Mouse (Mus musculus) G1E (cell line): ENCODE data around the gene Pou2f2. TPM values are rescaled to one million over a fixed set of nuclear protein-coding genes. Genes with fewer than 3 reads are reported as not detected.

Source experiments
- ATAC-seq: 2 replicates; pipeline ENCODE4 v1.8.0; 2016; ENCODE audit warnings: mild to moderate bottlenecking; ENCODE audit not compliant: insufficient number of reproducible peaks, poor library complexity, low FRiP score, severe bottlenecking; ENCODE audit errors: extremely low read depth
- DNase-seq: peaks from one replicate; pipeline ENCODE4 v3.0.0; 2012; ENCODE audit warnings: low spot score
- H3K27me3 ChIP-seq: 2 replicates; pipeline ENCODE4 v1.6.1; 2012; ENCODE audit warnings: mild to moderate bottlenecking, low read length, inconsistent platforms; ENCODE audit not compliant: insufficient read depth
- H3K36me3 ChIP-seq: replicated peaks from 2 replicates; pipeline ENCODE3; 2012; ENCODE audit warnings: mild to moderate bottlenecking, inconsistent platforms
- H3K4me1 ChIP-seq: 2 replicates; pipeline ENCODE4 v1.6.1; 2012; ENCODE audit warnings: low read depth, low read length, inconsistent platforms, mixed read lengths; ENCODE audit not compliant: insufficient read depth
- H3K4me3 ChIP-seq: 2 replicates; pipeline ENCODE4 v1.5.1; 2012; ENCODE audit warnings: low read depth, mild to moderate bottlenecking, inconsistent platforms, low read length, moderate library complexity, mixed read lengths
- H3K9me3 ChIP-seq: replicated peaks from 2 replicates; pipeline ENCODE4 v1.6.1; 2012; ENCODE audit warnings: inconsistent platforms
- CTCF ChIP-seq: IDR thresholded peaks from 2 replicates; pipeline ENCODE4 v1.5.1; 2012; ENCODE audit warnings: low read depth, low read length, inconsistent platforms, mixed read lengths
- GATA1 ChIP-seq: IDR thresholded peaks from 2 replicates; pipeline ENCODE4 v1.6.1; 2012; ENCODE audit warnings: borderline replicate concordance, low read length, inconsistent platforms, mixed read lengths
- GATA2 ChIP-seq: IDR thresholded peaks from 2 replicates; pipeline ENCODE4 v1.6.1; 2012; ENCODE audit warnings: low read depth, low read length, inconsistent platforms, borderline replicate concordance
- POLR2AphosphoS5 ChIP-seq: IDR thresholded peaks from 2 replicates; pipeline ENCODE4 v1.6.1; 2012; ENCODE audit warnings: low read depth, low read length, inconsistent platforms; ENCODE audit not compliant: insufficient replicate concordance
- TAL1 ChIP-seq: conservative IDR thresholded peaks from 2 replicates; pipeline ENCODE4 v1.6.1; 2012; ENCODE audit warnings: low read depth, low read length, inconsistent platforms, mixed read lengths
- polyA plus RNA-seq: library from polyadenylated mRNA; stranded (reverse); fragments of >175 nt; gene quantifications from 2 replicates; pipeline ENCODE4 v1.2.3, GENCODE M21; 2012
- total RNA-seq, 2 experiments: library from RNA; stranded (forward) in 1 of 2; stranded (reverse) in 1 of 2; fragments of 200-1000 nt in 1 of 2; fragments of >200 nt in 1 of 2; fragmentation: Nextera tagmentation in 1 of 2; gene quantifications; 2 replicates each; pipeline ENCODE4 v1.2.3; 2014 to 2017

Gene Pou2f2
- total and polyA plus RNA-seq, 3 experiments: 0.16 to 0.59 (median 0.38) TPM

- TF ChIP-seq CTCF (no peak), GATA1 (no peak), TAL1 (no peak), GATA2 (no peak), POLR2AphosphoS5 (no peak)
- Histone ChIP-seq H3K4me3 (no peak overlapping the region), H3K9me3 (no peaks in the 10 kb centered on the region), H3K4me1 (no peaks in the 10 kb centered on the region; the same call in 1 of the 2 replicates), H3K27me3 (peaks cover 21% of the 10 kb centered on the region), H3K36me3 (no peaks in the 10 kb centered on the region)
- ATAC-seq: no peak
- no peak for DNase-seq
Observed at GRCm38 (mm10) chr7:25195148-25195547, 15.6 kb upstream of the Pou2f2 start.

- TF ChIP-seq TAL1: no peak
- TF ChIP-seq GATA2: no peak
- TF ChIP-seq POLR2AphosphoS5: no peak
- TF ChIP-seq GATA1: no peak
- TF ChIP-seq CTCF: no peak
- DNase-seq: no peak
- no peaks in the 10 kb centered on the region for H3K36me3 ChIP-seq
- no peaks in the 10 kb centered on the region for H3K4me1 ChIP-seq
- H3K4me3 ChIP-seq: no peak overlapping the region
- peaks cover 21% of the 10 kb centered on the region for H3K27me3 ChIP-seq
- H3K9me3 ChIP-seq: no peaks in the 10 kb centered on the region
- ATAC-seq: no peak
Observed at GRCm38 (mm10) chr7:25192110-25192509, 12.6 kb upstream of the Pou2f2 start.

GRCm38 (mm10) chr7:25190806-25191205 lies 11.3 kb upstream of the Pou2f2 start:
- Histone ChIP-seq H3K9me3 (no peaks in the 10 kb centered on the region), H3K4me3 (no peak overlapping the region), H3K4me1 (no peaks in the 10 kb centered on the region), H3K36me3 (no peaks in the 10 kb centered on the region), H3K27me3 (peaks cover 12% of the 10 kb centered on the region)
- DNase-seq: no peak
- TF ChIP-seq GATA1 (no peak), POLR2AphosphoS5 (no peak), GATA2 (no peak), TAL1 (no peak)
- ATAC-seq: no peak

- DNase-seq: peak; percentile 52
- peaks cover 11% of the 10 kb centered on the region for H3K27me3 ChIP-seq
- H3K36me3 ChIP-seq: no peaks in the 10 kb centered on the region
- H3K4me1 ChIP-seq: peaks cover 7% of the 10 kb centered on the region; the same call in 1 of the 2 replicates
- TF ChIP-seq TAL1 (no peak), POLR2AphosphoS5 (no peak), GATA2 (no peak), GATA1 (no peak), CTCF (peak; percentile 83)
- peak; percentile 34; the same call in 1 of the 2 replicates for ATAC-seq
- H3K9me3 ChIP-seq: no peaks in the 10 kb centered on the region
- no peak overlapping the region for H3K4me3 ChIP-seq
Observed at GRCm38 (mm10) chr7:25187662-25188650, 8.4 kb upstream of the Pou2f2 start.

GRCm38 (mm10) chr7:25184091-25184490 lies 4.6 kb upstream of the Pou2f2 start:
- H3K9me3 ChIP-seq: no peaks in the 10 kb centered on the region; the same call in 1 of the 2 replicates
- ATAC-seq (no peak), DNase-seq (no peak)
- H3K4me3 ChIP-seq: no peak overlapping the region
- peaks cover 37% of the 10 kb centered on the region for H3K27me3 ChIP-seq
- TF ChIP-seq POLR2AphosphoS5: no peak
- no peak for TF ChIP-seq CTCF
- TF ChIP-seq TAL1: no peak
- H3K36me3 ChIP-seq: no peaks in the 10 kb centered on the region
- peaks cover 15% of the 10 kb centered on the region for H3K4me1 ChIP-seq

- H3K27me3 ChIP-seq: peaks cover 54% of the 10 kb centered on the region
- DNase-seq: no peak
- TF ChIP-seq POLR2AphosphoS5: no peak
- TF ChIP-seq GATA2: no peak
- TF ChIP-seq GATA1: no peak
- TF ChIP-seq TAL1: no peak
- TF ChIP-seq CTCF: no peak
- peaks cover 15% of the 10 kb centered on the region for H3K4me1 ChIP-seq
- H3K36me3 ChIP-seq: no peaks in the 10 kb centered on the region
- ATAC-seq: no peak
- H3K4me3 ChIP-seq: no peak overlapping the region
- H3K9me3 ChIP-seq: no peaks in the 10 kb centered on the region; the same call in 1 of the 2 replicates
Observed at GRCm38 (mm10) chr7:25181814-25182213, 2.3 kb upstream of the Pou2f2 start.
